Mouse (Mus musculus) kidney, postnatal 36 days (tissue): ENCODE results near the gene Atp5j.

Source experiments
- DNase-seq, 2 experiments: peaks; one replicate each; pipeline ENCODE4 v3.0.0; 2021 to 2022; ENCODE audit warnings: mixed read lengths in 2 of 2

Atp5j gene

DNA sequence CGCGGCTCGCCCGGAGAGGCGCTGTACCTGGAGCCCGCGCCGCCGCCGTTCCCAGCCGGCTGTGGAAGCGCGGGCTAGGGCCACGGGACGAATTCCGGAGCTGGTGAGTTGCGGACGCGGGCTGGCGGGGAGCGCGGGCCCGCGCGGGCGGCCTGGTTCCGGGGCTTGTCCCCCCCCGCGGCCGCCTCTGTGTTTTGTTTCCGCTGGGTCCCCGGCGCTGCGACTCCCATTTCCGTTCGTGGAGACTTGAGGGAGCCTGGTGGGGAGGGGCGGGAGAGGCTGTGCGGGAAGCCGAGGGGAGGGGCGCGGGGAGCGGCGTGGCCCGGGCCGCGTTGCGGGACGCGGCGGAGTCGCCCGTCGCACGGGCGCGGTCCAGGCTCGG is at the start of gene Atp5j:
Atp5j (minus strand) TSS at position 185 of the 382 bp plus-strand sequence.
- peak; percentile 94 for DNase-seq

DNA sequence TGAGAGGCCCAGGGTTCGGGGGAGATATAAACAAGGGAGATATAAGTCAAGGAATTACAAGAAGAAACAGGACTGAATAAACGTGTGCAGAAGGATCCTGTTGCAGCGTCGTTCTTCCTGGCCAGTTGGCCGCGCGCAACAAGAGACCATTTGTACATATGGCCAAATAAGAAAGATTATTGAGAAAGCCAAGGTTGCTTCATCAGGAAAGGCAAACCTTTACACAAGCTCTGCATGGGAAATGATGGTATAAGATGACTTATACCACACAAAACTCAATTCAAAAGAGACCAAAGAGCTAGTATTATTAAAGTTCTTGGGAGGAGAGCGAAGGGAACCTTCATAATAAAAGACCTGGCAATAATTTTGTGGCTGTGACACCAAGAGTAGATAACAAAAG is 49.1 kb upstream of the Atp5j start:
- DNase-seq = no peak

DNA sequence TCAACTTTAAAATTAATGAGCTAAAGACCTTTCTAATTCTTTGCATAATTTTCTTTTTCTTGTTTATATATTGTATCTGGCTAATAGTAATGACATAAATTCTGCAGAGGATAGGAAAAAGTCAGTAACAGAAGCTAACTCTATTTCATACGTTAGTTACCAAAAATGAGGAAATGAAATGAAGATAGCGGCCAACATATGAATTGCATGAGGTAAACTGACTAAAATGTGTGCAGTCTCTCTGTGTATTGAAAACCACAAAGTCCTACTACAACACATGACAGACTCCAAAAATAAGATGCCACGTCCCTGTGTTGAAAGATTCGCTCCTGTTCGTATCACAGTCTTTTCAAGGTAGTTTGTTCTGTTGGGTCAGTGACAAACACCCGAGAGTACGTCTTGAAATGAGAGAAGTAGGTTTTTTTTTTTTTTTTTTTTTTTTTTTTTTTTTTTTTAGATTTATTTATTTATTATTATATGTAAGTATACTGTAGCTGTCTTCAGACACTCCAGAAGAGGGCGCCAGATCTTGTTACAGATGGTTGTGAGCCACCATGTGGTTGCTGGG is 46.4 kb upstream of the Atp5j start:
- no peak for DNase-seq

DNA sequence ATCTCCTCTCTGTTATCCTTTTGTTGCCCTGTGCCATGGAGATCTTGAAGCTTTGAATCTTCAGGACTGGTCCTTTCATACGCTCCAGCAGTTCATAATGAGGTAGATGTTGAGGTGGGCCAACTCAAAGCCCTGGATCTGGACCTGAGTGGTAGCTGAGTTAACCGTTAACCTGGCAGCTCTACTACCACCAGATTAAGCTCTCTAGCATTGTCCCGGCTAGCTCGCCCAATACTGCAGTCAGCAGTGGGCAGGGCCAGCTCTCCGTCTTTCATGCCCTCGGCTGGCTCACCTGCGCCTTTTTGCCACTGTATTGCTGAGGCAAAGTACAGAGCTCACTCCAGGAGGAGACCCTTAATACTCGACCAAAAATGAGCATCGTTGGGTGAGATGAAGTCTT is 45.7 kb upstream of the Atp5j start:
- DNase-seq = peak; percentile 4 to 9

DNA sequence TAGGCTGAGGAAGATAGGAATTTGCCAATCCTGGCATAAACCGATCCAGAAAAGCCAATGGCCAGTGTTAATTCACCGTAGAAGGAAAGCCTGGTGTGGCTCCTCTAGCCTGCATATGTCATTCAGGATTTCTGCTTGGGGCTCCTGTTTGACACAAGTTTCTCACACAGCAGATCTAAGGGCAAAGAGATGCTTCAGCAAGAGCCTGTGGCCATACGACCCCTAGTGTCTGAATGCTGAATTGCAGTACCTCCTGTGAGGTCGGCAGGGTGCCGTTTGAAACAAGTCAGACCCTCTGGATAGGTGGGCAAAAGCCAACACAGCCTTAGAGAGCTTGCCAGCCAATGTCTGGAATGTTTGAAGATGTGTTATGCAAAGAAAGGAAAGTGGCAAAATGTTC is 43.7 kb upstream of the Atp5j start:
- DNase-seq = peak; percentile 55 to 87

DNA sequence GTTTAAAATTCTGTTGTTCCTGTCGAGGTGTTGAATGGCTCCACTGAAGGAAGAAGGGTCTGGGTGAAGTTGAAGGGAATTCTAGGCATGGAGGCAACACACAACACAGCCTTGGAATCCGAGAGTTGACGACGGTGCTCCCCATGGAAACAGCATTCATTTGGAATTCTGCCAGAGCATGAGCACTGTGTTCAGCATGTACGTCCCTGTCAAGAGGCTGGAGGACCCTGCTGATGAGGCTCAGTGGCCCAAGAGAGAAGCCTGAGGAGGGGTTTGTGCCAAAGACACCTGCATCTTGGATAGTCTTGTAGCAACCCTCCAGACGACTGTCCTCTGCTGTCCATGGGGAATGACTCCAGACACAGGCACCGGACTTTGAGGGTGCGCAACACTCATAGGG is 40.7 kb upstream of the Atp5j start:
- DNase-seq = no peak

DNA sequence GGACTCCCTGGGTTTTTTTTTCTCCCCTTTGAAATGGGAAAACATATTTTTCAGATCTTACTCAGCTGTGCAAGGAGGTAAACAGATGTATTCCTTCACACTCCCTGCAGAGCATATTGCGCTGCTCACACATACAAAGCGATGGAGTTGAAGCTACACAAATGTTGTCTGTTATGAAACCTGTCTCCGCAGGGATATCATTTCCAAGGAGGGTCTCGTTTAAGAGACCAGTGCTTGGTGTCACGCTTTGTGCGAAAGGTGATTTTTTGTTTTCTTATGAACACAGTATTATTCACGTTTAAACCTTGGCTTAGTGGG is 40.3 kb upstream of the Atp5j start:
- no peak for DNase-seq

DNA sequence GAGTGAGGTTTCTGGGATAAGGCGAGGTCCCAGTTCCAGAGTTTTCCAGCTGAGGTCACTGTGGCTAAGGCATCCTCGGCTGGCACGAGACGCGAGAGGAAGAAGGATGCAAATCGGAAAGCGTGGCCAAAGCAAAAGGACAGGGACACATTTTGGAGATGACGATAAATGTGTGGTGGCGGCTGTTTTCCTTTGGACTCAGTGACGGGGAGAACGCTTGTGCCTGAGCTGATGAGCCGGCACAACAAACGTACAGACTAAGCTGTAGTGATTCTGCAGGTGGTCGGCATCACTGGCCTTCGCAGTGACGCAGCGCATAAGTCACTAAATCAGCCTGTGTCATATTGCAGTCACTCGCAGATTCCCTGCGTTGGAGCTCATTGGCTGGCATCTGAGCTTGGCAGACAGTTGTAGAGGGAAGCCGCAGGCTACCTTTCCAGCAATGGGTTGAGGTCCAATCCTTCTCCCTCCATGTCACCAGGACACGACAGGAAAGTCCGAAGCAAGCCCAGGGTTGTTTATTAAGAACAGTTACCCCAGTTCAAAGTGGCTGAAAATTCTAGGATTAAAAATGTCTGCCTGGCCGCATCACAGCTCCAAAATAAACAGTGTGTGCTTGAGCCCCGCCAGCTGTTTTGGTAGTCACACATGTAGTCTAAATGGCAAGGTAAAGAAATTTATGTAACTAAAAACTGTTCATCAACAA is 39.7 kb upstream of the Atp5j start:
- DNase-seq = peak in 1 of 2 experiments; percentile 8

DNA sequence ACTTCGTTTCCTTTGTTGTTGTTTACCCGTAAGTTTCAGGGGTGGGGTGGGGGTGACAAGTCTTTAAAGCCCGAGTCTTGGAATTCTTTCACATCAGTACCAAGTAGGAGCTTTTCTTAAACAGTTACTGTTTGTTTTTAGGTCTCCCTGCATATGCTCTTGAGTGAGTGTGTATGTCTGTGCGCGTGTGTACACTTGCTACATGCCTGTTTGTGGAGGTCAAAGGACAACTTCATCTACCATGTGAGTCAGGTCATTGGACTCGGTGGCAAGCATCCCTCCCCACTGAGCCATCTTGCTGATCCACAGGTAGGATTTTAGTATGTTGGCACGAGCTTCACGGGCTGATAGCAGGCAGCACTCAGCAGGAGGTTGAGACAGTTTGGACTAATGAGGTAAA is 38.4 kb upstream of the Atp5j start:
- no peak for DNase-seq

DNA sequence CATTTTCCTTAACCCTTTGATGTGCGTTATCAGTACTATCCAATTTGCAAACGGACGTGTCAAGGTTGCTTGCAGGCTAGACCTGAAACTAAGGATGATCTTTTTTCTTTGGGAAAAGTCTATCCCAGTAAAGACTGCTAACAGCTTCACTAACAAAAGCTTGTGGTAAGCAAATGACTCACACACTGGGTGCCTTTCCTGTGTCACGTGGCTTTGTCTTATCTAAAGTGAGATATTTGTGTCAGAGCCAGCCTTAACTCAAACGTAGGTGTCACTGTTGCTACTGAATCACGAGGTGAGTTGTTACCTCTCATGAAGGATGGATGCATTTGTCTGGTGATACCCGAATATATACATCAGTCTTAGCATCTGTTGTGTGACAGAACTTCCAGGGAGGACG is 29.2 kb upstream of the Atp5j start:
- no peak for DNase-seq

DNA sequence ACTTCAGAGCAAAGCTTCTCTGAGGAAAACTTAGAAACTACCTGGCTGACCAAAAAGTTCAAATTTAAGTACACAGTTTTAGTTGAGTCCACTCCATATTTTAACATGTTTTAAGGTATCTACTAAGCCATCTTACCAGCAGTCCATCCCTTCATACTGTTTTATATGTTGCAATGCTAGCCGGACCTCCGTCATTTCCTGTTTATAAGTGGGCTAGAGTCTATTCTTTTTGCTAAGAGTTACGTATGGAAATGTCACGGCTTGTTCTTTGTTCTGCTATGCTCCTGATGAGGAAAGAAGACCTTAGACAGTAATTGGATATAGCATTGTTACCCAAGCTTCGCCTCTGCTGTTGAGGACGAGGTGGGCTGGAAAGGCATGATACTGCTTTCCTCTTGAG is 18.1 kb upstream of the Atp5j start:
- no peak for DNase-seq

DNA sequence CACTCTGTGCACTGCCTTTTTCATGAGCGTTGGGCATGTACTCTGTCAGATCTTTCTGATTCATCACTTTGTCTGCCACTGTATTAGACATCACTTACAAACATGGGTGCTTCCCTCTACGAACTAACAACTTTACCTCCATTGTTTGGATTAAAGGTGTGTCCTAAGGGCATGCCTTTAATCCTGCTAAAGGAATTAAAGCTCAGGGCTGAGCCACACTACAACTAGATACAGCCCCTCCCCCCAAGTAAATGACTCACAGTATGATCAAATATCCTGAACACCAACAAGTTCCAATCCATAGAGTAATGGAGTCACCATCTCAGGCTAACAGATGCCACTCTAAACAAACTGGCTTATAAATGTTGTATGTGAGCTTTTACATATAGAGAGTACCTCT is 3.2 kb upstream of the Atp5j start:
- DNase-seq = no peak

DNA sequence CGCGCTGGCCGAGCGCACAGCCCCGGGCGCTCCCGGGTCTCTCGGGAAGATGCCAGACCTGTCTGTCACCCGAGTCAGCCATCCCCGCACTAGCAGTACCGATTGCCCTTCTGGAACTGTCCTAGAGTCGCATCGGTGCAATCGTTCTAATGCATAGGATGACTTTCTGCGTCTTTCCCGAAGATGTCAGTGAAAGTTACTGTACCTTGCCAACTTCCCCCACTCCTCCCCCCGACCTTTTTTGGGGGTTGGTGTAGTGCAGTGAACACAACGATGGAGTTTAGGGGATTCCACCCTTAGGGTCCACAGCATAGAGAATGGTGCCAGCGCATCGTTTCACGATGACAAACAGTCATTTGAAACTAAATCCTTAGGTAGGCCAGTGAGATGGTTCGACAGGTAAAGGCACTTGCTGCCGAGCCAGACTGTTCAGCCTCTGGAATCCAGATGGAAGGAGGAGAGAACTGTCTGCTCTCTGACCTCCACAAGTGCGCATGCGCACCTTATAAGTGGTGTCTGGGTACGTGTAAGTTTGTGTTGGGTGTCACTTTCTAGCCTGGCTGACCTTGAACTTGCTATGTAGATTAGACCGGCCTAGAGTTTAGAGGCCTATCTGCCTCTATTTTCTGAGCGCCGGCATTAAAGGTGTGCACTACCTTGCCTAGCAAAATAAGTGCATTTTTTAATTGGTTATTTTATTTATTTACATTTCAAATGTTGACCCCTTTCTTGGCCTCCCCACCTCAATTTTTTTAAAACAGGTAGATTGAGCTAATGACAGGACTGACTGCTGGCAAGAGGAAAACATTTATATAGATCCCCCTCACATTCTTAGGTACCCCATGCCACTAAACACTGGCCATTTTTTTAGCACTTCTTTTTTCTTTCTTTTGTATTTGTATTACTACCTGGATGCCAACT is 658 bp upstream of the Atp5j start:
- DNase-seq = peak; percentile 82 to 83

DNA sequence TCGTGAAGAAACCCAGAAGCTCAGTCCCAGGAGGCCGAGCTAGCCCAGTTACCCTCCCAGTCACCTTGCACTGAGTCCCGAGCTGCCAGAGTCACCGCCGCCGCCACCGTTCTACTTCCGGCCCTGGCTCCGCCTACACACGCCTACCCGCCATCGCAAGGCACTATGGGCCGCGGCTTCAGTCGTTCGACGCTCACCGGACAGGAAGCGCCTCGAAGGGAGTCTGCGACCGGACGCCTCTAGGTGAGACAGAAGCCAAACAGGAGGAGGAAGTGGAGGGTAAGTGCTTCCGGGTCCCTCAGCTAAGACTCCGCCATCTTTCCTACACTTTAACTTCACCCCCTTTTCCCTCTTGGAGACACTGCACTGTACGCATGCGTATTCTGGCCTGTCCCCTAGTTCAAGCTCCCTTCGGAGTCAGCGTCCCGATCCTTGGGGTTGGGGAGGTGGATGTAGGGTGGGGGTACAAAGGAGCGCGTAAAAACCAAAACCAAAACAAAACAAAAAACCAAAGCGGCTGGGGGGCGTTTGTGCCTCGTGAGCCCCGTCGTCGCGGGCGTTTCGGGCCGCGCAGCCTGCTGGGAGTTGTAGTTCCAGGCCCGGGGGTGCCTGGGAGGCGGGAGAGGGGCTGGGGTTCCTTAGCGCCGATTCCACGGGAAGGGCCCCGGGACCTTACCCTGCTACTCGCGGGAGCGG is 532 bp downstream of the Atp5j start, which contains the start of gene Gabpa:
Gabpa (plus strand) TSS at position 181 of the 696 bp plus-strand sequence.
- DNase-seq = peak; percentile 95 to 96

DNA sequence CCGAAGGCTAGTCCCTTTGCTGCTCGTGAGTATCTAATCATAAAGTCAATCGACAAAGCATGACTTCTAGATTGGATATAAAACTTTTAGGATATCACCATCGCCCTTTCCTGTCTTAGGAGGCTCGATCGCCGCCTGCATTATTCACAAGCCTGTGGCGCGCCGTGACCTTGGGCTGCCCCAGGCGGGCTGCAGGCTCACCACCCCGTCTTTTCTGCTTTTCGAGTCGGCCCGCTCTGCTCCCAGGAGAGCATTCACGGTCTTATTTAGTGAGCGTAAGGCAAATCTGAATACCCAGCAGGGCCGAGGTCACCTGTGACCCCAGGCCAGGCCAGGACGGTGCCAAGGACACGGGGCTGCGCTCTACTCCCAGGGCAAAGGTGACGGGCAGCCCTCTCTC is 1.1 kb downstream of the Atp5j start:
- peak in 1 of 2 experiments; percentile 12 for DNase-seq

DNA sequence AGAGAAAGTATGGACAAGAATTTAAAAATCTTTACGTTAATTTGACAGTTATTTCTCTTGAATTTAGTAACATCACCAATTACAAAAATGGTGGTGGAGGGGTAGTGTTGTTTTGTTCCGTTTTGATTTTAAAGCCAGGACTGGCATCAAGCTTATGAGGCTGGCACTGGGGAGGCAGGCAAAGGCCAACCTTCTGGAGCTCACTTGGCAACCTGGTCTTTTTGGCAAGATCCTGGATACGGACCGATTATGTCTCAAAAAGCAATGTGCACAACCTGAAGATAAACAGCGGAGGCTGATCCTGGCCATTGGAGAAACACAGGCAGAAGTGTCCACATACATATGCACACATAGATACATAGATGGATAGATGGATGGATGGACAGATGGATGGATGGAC is 2.7 kb downstream of the Atp5j start:
- DNase-seq = peak; percentile 27 to 28

DNA sequence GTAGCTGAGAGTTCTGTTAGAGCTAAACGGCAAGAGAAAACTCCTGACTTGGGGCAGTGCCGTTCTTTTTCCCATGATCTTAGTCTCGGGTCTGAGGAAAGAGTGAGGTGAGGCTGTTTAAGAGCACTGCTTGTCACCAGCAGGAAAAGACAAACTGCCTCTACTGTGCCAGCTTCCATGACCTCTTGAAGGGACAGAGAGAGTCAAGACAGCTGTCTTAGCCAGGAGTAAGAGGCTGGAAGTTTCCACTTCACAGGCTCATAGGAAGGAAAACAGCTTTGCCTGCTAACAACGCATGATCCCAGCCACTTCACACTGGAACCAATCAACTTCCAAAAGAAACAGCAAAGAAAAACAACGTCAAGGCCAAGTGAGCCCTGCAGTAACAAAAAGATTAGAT is 3.7 kb downstream of the Atp5j start:
- peak; percentile 9 to 13 for DNase-seq

DNA sequence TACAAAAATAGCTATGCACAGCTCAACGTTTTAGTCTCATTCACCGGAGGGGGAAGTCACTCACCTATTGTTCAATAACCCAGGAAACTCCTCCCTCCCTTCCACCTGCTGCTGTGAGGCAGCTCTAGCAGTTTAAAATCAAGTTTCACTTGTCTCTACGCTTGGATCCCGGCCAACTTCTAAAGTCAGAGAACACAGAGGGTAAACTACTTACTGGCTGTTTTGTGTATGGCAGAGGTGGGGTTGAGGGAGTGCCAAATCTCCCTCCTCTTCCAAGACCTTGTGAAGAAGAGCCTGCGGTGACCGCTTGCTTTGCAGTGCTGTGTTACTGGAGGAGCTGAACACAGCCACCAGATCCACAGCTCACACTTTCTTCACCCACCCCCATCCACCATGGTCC is 10.4 kb downstream of the Atp5j start:
- DNase-seq = peak; percentile 75 to 88

DNA sequence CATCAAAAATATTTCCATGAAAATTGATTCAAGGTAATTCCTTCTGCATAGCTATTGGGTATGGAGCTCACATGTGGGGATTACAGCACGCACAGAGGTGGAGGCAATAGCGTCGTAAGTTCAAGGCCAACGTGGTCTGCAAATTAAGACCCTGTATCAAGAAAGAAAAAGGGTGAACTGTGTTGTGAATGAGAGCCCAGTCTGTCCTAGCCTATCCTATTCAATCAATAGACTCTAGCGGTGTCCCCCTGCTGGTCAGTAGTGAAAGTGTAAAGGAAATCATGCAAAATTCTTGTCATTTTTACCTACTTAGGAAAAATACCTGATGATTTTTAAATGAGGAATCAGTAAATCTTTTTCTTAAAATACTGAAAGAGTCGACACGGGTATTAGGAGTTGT is 18.0 kb downstream of the Atp5j start:
- DNase-seq = peak; percentile 32 to 61

DNA sequence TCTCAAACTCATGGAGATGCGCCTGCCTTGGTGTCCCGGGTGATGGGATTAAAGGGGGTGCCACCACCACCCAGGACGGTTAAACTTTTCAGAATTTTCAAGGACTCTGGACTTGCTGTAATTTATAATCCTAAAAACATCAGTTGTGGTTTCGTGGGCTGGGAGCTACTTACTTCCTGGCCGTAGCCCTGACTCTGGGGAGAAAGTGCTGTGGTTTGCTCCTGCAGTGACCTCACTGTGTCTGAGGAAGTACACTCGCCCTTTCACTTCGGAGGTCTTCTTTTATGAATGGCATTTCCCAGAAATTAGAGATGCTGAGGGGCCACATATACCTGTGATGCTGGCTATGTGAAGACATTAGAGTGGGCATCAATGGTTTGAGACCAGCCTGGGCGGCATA is 20.9 kb downstream of the Atp5j start:
- DNase-seq = no peak

DNA sequence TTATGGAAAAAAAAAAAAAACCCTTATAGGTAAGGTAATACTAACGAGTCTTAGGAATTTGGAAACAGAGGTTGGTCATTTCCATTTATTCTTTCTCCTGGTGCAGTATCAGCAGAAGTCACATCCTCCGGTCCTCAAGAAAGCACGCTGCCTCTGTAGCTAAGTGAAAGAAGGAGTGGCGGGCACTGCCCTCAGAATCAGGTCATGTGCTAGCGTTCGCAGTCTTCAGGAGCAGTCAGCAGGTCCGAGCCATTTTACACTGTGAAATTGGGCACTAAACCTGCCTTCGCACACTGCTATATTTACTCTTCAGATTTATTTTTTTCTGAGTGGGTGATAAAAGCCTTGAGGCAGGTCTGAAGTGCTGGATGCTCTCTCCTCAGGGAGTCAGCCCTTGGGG is 21.6 kb downstream of the Atp5j start:
- no peak for DNase-seq

DNA sequence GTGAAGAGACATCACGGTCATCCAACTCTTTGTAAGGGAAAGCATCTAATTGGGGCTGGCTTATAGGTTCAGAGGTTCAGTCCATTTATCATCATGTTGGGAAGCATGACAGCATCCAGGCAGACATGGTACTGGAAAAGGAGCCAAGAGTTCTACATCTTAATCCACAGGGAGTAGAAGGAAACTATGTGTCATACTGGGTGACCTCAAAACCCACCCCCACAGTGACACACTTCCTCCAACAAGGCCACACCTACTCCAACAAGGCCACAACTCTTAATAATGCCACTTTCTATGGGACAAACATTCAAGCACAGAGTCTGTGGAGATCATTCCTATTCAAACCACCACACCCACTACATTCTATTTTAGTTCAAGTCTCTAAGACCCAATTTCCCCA is 25.2 kb downstream of the Atp5j start:
- peak; percentile 10 to 35 for DNase-seq

DNA sequence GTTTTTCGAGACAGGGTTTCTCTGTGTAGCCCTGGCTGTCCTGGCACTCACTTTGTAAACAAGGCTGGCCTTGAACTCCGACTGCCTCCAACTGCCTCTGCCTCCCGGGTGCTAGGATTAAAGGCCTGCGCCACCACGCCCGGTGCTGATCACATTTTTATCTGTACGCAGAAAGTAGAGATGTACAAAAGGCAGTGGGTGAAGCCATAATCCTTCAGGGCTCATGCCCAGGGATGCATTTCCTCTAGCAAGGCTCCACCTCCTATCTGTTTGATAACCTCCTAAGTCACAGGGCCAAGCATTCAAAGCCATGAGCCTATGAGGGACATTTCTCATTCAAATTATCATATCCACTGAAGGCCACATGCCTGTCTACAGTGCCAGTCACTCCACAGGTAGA is 27.6 kb downstream of the Atp5j start:
- no peak for DNase-seq
